Mouse (Mus musculus): ENCODE data around the gene Gpatch1.

The Gpatch1 gene

GRCm38 (mm10) chr7:35234361-35235245 is 83.6 kb downstream of the Gpatch1 start:
- DNase-seq (ENCODE audit: low read depth), result peak; percentile 90

- DNase-seq (ENCODE audit: low read depth), result no peak
Measured at GRCm38 (mm10) chr7:35233861-35234260, 84.4 kb downstream of the Gpatch1 start.

- DNase-seq (ENCODE audit: low read depth), result no peak
Measured at GRCm38 (mm10) chr7:35232796-35233455, 85.3 kb downstream of the Gpatch1 start.

GRCm38 (mm10) chr7:35230333-35230732 is 87.9 kb downstream of the Gpatch1 start:
- peak; percentile 34 for DNase-seq (ENCODE audit: low read depth)
